Mouse (Mus musculus): ENCODE data around the gene Olfr1410. TPM values are rescaled to one million over a fixed set of nuclear protein-coding genes. Genes with fewer than 3 reads are reported as not detected.

Olfr1410 gene
- polyA plus RNA-seq, 2 experiments, result not detected

DNA sequence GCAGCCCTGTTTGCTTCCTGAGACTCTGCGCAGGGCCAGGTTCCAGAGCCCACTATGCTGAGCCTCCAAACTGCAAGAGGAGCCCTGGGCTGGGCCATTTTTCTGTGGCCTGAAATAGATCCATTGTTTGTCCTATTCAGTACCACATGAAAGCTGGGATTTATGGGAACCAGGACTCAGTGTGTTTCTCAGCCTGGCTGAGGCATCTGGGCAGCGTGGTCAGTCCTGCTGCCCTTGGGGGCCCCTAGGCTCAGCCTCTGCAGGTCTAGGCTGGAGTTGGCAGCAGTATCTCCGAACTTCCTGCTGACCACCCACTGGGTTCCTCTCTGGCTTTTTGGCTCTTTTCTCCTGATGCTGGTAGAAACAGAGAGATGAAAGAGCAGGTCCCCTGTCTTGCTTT is 45.9 kb downstream of the Olfr1410 start:
- Histone ChIP-seq H3K4me3 (replicated peaks; ENCODE audit: low read length) (no peak overlapping the region), H3K4me1 (ENCODE audit: control insufficient read depth, insufficient read depth, low read length) (no peaks in the 10 kb centered on the region; the same call in 1 of the 2 replicates), H3K36me3 (ENCODE audit: control insufficient read depth, insufficient read depth, low read length) (no peaks in the 10 kb centered on the region), H3K27me3 (ENCODE audit: control insufficient read depth, insufficient read depth, low read length) (no peaks in the 10 kb centered on the region), H3K4me2 (replicated peaks; ENCODE audit: low read depth, low read length, severe bottlenecking) (no peak overlapping the region), H3K9me3 (ENCODE audit: control insufficient read depth, low read length) (no peaks in the 10 kb centered on the region), H3K27ac (replicated peaks; ENCODE audit: low read depth, low read length) (no peak overlapping the region), H3K9ac (ENCODE audit: low read depth, low read length, severe bottlenecking) (no peak overlapping the region)
- DNase-seq (ENCODE audit: low spot score) (no peak), ATAC-seq (ENCODE audit: low FRiP score, low read depth) (no peak)
- no peak for TF ChIP-seq POLR2A (IDR thresholded peaks at IDR 0.05; ENCODE audit: borderline replicate concordance, extremely low read depth, insufficient read depth, insufficient read length)
- 67% methylated on average over 3 of the region's 3 CpGs for WGBS

DNA sequence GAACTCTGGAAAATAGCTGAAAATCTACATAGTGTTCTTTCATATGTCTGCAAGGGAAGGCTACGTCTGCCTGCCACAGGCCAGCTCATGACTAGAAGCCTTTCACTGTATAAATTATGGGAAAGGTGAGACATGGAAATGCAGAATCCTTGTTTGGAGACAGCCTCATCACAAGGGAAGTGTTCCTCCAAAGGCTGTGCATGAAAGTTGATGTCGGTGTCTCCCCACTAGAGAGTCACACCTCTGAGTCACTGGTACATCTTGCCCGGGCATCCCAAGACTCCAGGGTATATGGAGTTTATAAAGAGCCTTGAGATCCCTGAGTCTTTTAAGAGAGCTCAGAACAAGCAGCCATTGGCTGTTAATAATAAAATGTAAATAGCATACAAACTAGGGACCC is 47.6 kb downstream of the Olfr1410 start:
- Histone ChIP-seq H3K27ac (replicated peaks; ENCODE audit: low read depth, low read length) (no peak overlapping the region), H3K4me1 (ENCODE audit: control insufficient read depth, insufficient read depth, low read length) (no peaks in the 10 kb centered on the region; the same call in 1 of the 2 replicates), H3K4me2 (replicated peaks; ENCODE audit: low read depth, low read length, severe bottlenecking) (no peak overlapping the region), H3K9me3 (ENCODE audit: control insufficient read depth, low read length) (no peaks in the 10 kb centered on the region), H3K27me3 (ENCODE audit: control insufficient read depth, insufficient read depth, low read length) (no peaks in the 10 kb centered on the region), H3K4me3 (replicated peaks; ENCODE audit: low read length) (no peak overlapping the region), H3K36me3 (ENCODE audit: control insufficient read depth, insufficient read depth, low read length) (no peaks in the 10 kb centered on the region), H3K9ac (ENCODE audit: low read depth, low read length, severe bottlenecking) (no peak overlapping the region)
- ATAC-seq (ENCODE audit: low FRiP score, low read depth) (no peak), DNase-seq (ENCODE audit: low spot score) (no peak)
- 82% methylated on average over 3 of the region's 3 CpGs for WGBS
- TF ChIP-seq POLR2A (IDR thresholded peaks at IDR 0.05; ENCODE audit: borderline replicate concordance, extremely low read depth, insufficient read depth, insufficient read length), result no peak

GRCm38 (mm10) chr1:92654676-92655075 is 49.1 kb downstream of the Olfr1410 start:
- no peak overlapping the region for H3K4me3 ChIP-seq (replicated peaks; ENCODE audit: low read length)
- no peak for TF ChIP-seq POLR2A (IDR thresholded peaks at IDR 0.05; ENCODE audit: borderline replicate concordance, extremely low read depth, insufficient read depth, insufficient read length)
- no peak overlapping the region for H3K27ac ChIP-seq (replicated peaks; ENCODE audit: low read depth, low read length)
- DNase-seq (ENCODE audit: low spot score) (no peak), ATAC-seq (ENCODE audit: low FRiP score, low read depth) (no peak)
- H3K4me2 ChIP-seq (replicated peaks; ENCODE audit: low read depth, low read length, severe bottlenecking), result no peak overlapping the region
- 62% methylated on average over 2 of the region's 2 CpGs for WGBS
- no peak overlapping the region for H3K9ac ChIP-seq (ENCODE audit: low read depth, low read length, severe bottlenecking)
- no peaks in the 10 kb centered on the region for H3K9me3 ChIP-seq (ENCODE audit: control insufficient read depth, low read length)
- no peaks in the 10 kb centered on the region for H3K36me3 ChIP-seq (ENCODE audit: control insufficient read depth, insufficient read depth, low read length)
- no peaks in the 10 kb centered on the region for H3K27me3 ChIP-seq (ENCODE audit: control insufficient read depth, insufficient read depth, low read length)
- H3K4me1 ChIP-seq (ENCODE audit: control insufficient read depth, insufficient read depth, low read length), result no peaks in the 10 kb centered on the region; the same call in 1 of the 2 replicates

DNA sequence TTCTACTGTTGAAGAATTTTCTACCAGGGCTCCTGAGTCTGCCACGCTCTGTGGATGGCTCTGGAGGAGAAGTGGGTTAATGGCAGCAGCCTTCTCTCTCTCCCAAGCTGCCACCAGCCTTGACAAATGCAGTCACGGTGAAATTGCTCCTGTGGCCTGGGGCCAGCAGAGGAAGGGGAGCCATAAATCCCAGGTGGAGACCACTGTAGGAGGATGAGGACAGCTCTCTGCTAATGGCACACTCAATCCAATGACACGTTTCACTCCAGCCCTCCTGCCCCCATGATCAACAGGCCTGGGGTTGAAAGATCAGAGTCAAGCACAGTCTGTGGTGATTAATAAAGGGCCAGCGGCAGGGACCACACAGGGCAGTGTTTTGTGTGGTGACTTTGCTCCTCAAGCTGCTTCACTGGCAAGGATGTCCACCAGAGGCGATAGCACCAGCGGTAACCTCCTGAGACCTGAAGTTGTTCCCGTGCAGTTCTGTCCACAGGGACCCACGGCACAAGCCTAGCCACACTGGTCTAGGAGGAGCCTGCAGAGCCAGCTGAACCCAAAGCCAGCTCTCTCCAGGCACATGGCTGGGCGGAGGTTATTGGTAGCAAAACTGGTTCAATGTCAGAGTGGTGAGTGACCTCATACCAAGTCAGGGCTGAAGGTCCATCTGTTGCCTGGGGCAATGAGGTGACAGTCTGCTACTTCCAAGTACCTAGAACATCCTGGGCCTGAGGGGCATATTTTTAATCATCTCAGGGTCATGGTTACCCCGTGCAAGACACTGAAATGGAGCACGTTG is 51.6 kb downstream of the Olfr1410 start:
- Histone ChIP-seq H3K4me3 (replicated peaks; ENCODE audit: low read length) (no peak overlapping the region), H3K27ac (replicated peaks; ENCODE audit: low read depth, low read length) (no peak overlapping the region), H3K9ac (ENCODE audit: low read depth, low read length, severe bottlenecking) (no peak overlapping the region), H3K9me3 (ENCODE audit: control insufficient read depth, low read length) (no peaks in the 10 kb centered on the region), H3K4me2 (replicated peaks; ENCODE audit: low read depth, low read length, severe bottlenecking) (no peak overlapping the region), H3K36me3 (ENCODE audit: control insufficient read depth, insufficient read depth, low read length) (no peaks in the 10 kb centered on the region), H3K4me1 (ENCODE audit: control insufficient read depth, insufficient read depth, low read length) (no peaks in the 10 kb centered on the region), H3K27me3 (ENCODE audit: control insufficient read depth, insufficient read depth, low read length) (no peaks in the 10 kb centered on the region)
- ATAC-seq (ENCODE audit: low FRiP score, low read depth) (no peak), DNase-seq (ENCODE audit: low spot score) (no peak)
- 67% methylated on average over 11 of the region's 11 CpGs for WGBS
- TF ChIP-seq POLR2A (IDR thresholded peaks at IDR 0.05; ENCODE audit: borderline replicate concordance, extremely low read depth, insufficient read depth, insufficient read length), result no peak

- Histone ChIP-seq H3K4me1 (ENCODE audit: control insufficient read depth, insufficient read depth, low read length) (no peaks in the 10 kb centered on the region), H3K9me3 (ENCODE audit: control insufficient read depth, low read length) (no peaks in the 10 kb centered on the region), H3K27me3 (ENCODE audit: control insufficient read depth, insufficient read depth, low read length) (no peaks in the 10 kb centered on the region), H3K27ac (replicated peaks; ENCODE audit: low read depth, low read length) (no peak overlapping the region), H3K4me3 (replicated peaks; ENCODE audit: low read length) (no peak overlapping the region), H3K9ac (ENCODE audit: low read depth, low read length, severe bottlenecking) (no peak overlapping the region), H3K4me2 (replicated peaks; ENCODE audit: low read depth, low read length, severe bottlenecking) (no peak overlapping the region), H3K36me3 (ENCODE audit: control insufficient read depth, insufficient read depth, low read length) (no peaks in the 10 kb centered on the region)
- ATAC-seq (ENCODE audit: low FRiP score, low read depth) (no peak), DNase-seq (ENCODE audit: low spot score) (no peak)
- no peak for TF ChIP-seq POLR2A (IDR thresholded peaks at IDR 0.05; ENCODE audit: borderline replicate concordance, extremely low read depth, insufficient read depth, insufficient read length)
- 59% methylated on average over 5 of the region's 5 CpGs for WGBS
Observed at GRCm38 (mm10) chr1:92659392-92659791, 53.8 kb downstream of the Olfr1410 start.

Other genes starting within 250 kb of the Olfr1410 start
- 99.4 and 110 TPM in 2 replicates for gene Ndufa10, start 131.9 kb upstream of the Olfr1410 start, polyA plus RNA-seq (2012; rRNA removed)
- gene Ndufa10, start 131.9 kb upstream of the Olfr1410 start, polyA plus RNA-seq (2014; fragmentation: Nextera tagmentation; extraction: Ambion mirVana), result 270 and 271 TPM in 2 replicates
- gene Olfr1416, start 120.7 kb upstream of the Olfr1410 start, polyA plus RNA-seq (2012; rRNA removed), result not detected in 2 replicates
- not detected in 2 replicates for gene Olfr1416, start 120.7 kb upstream of the Olfr1410 start, polyA plus RNA-seq (2014; fragmentation: Nextera tagmentation; extraction: Ambion mirVana)
- gene Olfr1415, start 109.7 kb upstream of the Olfr1410 start, polyA plus RNA-seq (2012; rRNA removed), result not detected in 2 replicates
- not detected in 2 replicates for gene Olfr1415, start 109.7 kb upstream of the Olfr1410 start, polyA plus RNA-seq (2014; fragmentation: Nextera tagmentation; extraction: Ambion mirVana)
- not detected in 2 replicates for gene Olfr1414, start 87.1 kb upstream of the Olfr1410 start, polyA plus RNA-seq (2012; rRNA removed)
- not detected in 2 replicates for gene Olfr1414, start 87.1 kb upstream of the Olfr1410 start, polyA plus RNA-seq (2014; fragmentation: Nextera tagmentation; extraction: Ambion mirVana)
- not detected in 2 replicates for gene Olfr1413, start 34.5 kb upstream of the Olfr1410 start, polyA plus RNA-seq (2012; rRNA removed)
- not detected in 2 replicates for gene Olfr1413, start 34.5 kb upstream of the Olfr1410 start, polyA plus RNA-seq (2014; fragmentation: Nextera tagmentation; extraction: Ambion mirVana)
- not detected in 2 replicates for gene Olfr1412, start 20.0 kb upstream of the Olfr1410 start, polyA plus RNA-seq (2012; rRNA removed)
- not detected in 2 replicates for gene Olfr1412, start 20.0 kb upstream of the Olfr1410 start, polyA plus RNA-seq (2014; fragmentation: Nextera tagmentation; extraction: Ambion mirVana)
- not detected in 2 replicates for gene Olfr1411, start 11.4 kb upstream of the Olfr1410 start, polyA plus RNA-seq (2012; rRNA removed)
- gene Olfr1411, start 11.4 kb upstream of the Olfr1410 start, polyA plus RNA-seq (2014; fragmentation: Nextera tagmentation; extraction: Ambion mirVana), result not detected in 2 replicates
- gene Olfr12, start 12.0 kb downstream of the Olfr1410 start, polyA plus RNA-seq (2012; rRNA removed), result not detected in 2 replicates
- gene Olfr12, start 12.0 kb downstream of the Olfr1410 start, polyA plus RNA-seq (2014; fragmentation: Nextera tagmentation; extraction: Ambion mirVana), result not detected in 2 replicates
- gene Cops9, start 36.2 kb downstream of the Olfr1410 start, polyA plus RNA-seq (2012; rRNA removed), result 204 and 208 TPM in 2 replicates
- gene Cops9, start 36.2 kb downstream of the Olfr1410 start, polyA plus RNA-seq (2014; fragmentation: Nextera tagmentation; extraction: Ambion mirVana), result 403 and 441 TPM in 2 replicates
- gene Otos, start 43.1 kb downstream of the Olfr1410 start, polyA plus RNA-seq (2012; rRNA removed), result 0.19 TPM in 1 of 2 replicates, not detected in the other
- gene Otos, start 43.1 kb downstream of the Olfr1410 start, polyA plus RNA-seq (2014; fragmentation: Nextera tagmentation; extraction: Ambion mirVana), result not detected in 2 replicates
- 75.5 and 107 TPM in 2 replicates for gene Gpc1, start 225.9 kb downstream of the Olfr1410 start, polyA plus RNA-seq (2012; rRNA removed)
- gene Gpc1, start 225.9 kb downstream of the Olfr1410 start, polyA plus RNA-seq (2014; fragmentation: Nextera tagmentation; extraction: Ambion mirVana), result 72.8 and 76.2 TPM in 2 replicates

Measured in limb, embryonic 14.5 days (tissue).